Mouse (Mus musculus): ENCODE data around the gene Tmub2.

GRCm38 (mm10) chr11:102245581-102246272 is 39.0 kb upstream of the Tmub2 start:
- TF ChIP-seq POLR2A (IDR thresholded peaks at IDR 0.05; ENCODE audit: control insufficient read depth, extremely low read depth, insufficient read depth, low read length, poor library complexity) (no peak), CTCF (IDR thresholded peaks at IDR 0.05; ENCODE audit: borderline replicate concordance, control insufficient read depth, extremely low read depth, insufficient read depth, low read length, poor library complexity) (no peak)
